Mouse (Mus musculus) effector memory CD4-positive, alpha-beta T cell, adult 7 months (primary cell): ENCODE results near the gene G3bp1. TPM values are rescaled to one million over a fixed set of nuclear protein-coding genes. Genes with fewer than 3 reads are reported as not detected.

ENCODE experiments used
- polyA plus RNA-seq: library from polyadenylated mRNA; unstranded; fragments of 100-300 nt; shearing (Covaris generic); gene quantifications from one replicate; pipeline ENCODE4 v1.2.1, GENCODE M21; 2017

G3bp1 gene
- polyA plus RNA-seq = 133 TPM

GRCm38 (mm10) chr11:55469048-55469843, at the start of gene G3bp1:
G3bp1 (plus strand) TSS chr11:55469685.

GRCm38 (mm10) chr11:55422978-55423377, 46.5 kb upstream of the G3bp1 start, which contains the start of gene Sparc:
Sparc (minus strand) TSS chr11:55423183.

GRCm38 (mm10) chr11:55461019-55461645, 8.4 kb upstream of the G3bp1 start, which contains the start of gene Atox1:
Atox1 (minus strand) TSS chr11:55461239.

Other genes with a start within 250 kb of the G3bp1 start
- gene Fat2, start 133.1 kb upstream of the G3bp1 start, polyA plus RNA-seq = 0.07 TPM
- gene Sparc, start 46.5 kb upstream of the G3bp1 start, polyA plus RNA-seq = 0.61 TPM
- gene Atox1, start 8.4 kb upstream of the G3bp1 start, polyA plus RNA-seq = 108 TPM
- not detected for gene Glra1, start 138.5 kb downstream of the G3bp1 start, polyA plus RNA-seq